Mouse (Mus musculus) forebrain, postnatal 0 days (tissue): Measurements from ENCODE around the gene Acot7. TPM values are rescaled to one million over a fixed set of nuclear protein-coding genes. Genes with fewer than 3 reads are reported as not detected.
A peak's percentile ranks its signal among the peaks of the same experiment; 100 is the strongest.

Experiments
- ATAC-seq: fragments of 200-750 bp; cut with Nextera tagmentation; 2 replicates; pipeline ENCODE4 v1.8.0; 2017; ENCODE audit warnings: mild to moderate bottlenecking, moderate library complexity
- DNase-seq: peaks from one replicate; pipeline ENCODE4 v3.0.0-alpha.2; 2015
- H3K27ac ChIP-seq: fragments of 300-500 bp; sonication (generic); 2 replicates; pipeline ENCODE4 v1.5.1; 2014; ENCODE audit warnings: low read depth, mild to moderate bottlenecking, antibody characterized with exemption, low read length, moderate library complexity, mixed read lengths
- H3K27me3 ChIP-seq: fragments of 300-500 bp; sonication (generic); 2 replicates; pipeline ENCODE4 v1.6.1; 2014; ENCODE audit warnings: mild to moderate bottlenecking, low read length, mixed read lengths; ENCODE audit not compliant: insufficient read depth
- H3K36me3 ChIP-seq: fragments of 300-500 bp; sonication (generic); 2 replicates; pipeline ENCODE4 v1.6.1; 2014; ENCODE audit warnings: mild to moderate bottlenecking, moderate library complexity; ENCODE audit not compliant: insufficient read depth
- H3K4me1 ChIP-seq: fragments of 300-500 bp; sonication (generic); 2 replicates; pipeline ENCODE4 v1.6.1; 2014; ENCODE audit warnings: antibody characterized with exemption; ENCODE audit not compliant: insufficient read depth
- H3K4me2 ChIP-seq: fragments of 300-500 bp; sonication (generic); 2 replicates; pipeline ENCODE4 v1.6.1; 2014; ENCODE audit warnings: low read depth, mild to moderate bottlenecking, moderate library complexity
- H3K4me3 ChIP-seq: fragments of 300-500 bp; sonication (generic); 2 replicates; pipeline ENCODE4 v1.5.1; 2014; ENCODE audit warnings: low read depth, low read length, mixed read lengths
- H3K9ac ChIP-seq: fragments of 300-500 bp; sonication (generic); 2 replicates; pipeline ENCODE4 v1.6.1; 2014; ENCODE audit warnings: mild to moderate bottlenecking
- H3K9me3 ChIP-seq: fragments of 300-500 bp; sonication (generic); 2 replicates; pipeline ENCODE4 v1.6.1; 2016; ENCODE audit warnings: low read length
- CTCF ChIP-seq: sonication (generic); IDR thresholded peaks from 2 replicates; pipeline ENCODE4 v1.5.1; 2016; ENCODE audit warnings: antibody characterized with exemption, control low read depth, low read depth
- WGBS: fragments of 180-500 bp; shearing (Covaris S2); extraction: QIAGEN DNeasy Blood & Tissue Kit; methylation state at CpG from one replicate; pipeline ENCODE4 v1.1.7; 2014; 5-methylcytosine and 5-hydroxymethylcytosine counted together
- polyA plus RNA-seq: library from polyadenylated mRNA; unstranded; fragments of >200 nt; fragmentation: Nextera tagmentation; extraction: Ambion mirVana; gene quantifications from 2 replicates; pipeline ENCODE4 v1.2.1, GENCODE M21; 2015
- total RNA-seq: library from RNA; depleted of rRNA; stranded (reverse); fragments of >200 nt; gene quantifications from 2 replicates; pipeline ENCODE4 v1.2.3, GENCODE M21; 2014

Acot7 gene
- total and polyA plus RNA-seq, 2 experiments from 2014 or later, result 193 to 466 TPM

DNA sequence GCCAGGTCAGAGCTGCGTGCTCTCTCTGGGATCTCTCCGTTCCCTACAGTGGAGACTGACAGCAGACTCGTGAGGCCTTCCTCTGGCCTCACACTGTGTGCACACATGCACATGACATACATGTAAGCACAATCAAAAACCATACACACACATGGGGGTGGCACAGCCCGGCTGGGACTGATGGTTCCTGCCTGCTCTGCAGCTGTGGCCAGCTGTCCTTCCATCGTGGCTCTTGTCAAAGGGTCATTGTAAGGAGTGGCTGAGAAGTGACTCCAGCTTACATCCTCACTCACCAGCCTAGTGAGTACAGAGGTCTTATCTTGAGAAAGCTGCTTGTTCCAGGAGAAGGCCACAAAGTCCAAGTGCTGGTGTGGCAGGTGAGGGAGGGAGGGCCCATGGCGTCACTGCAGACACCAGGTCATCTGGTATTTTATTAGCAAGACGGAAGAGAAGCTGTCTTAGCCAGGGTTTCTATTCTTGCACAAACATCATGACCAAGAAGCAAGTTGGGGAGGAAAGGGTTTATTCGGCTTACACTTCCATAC is 37.0 kb downstream of the Acot7 start:
- Histone ChIP-seq H3K4me1 (peaks cover 4% of the 10 kb centered on the region; the same call in 1 of the 2 replicates), H3K36me3 (peaks cover 13% of the 10 kb centered on the region), H3K27me3 (no peaks in the 10 kb centered on the region), H3K9me3 (no peaks in the 10 kb centered on the region), H3K9ac (no peak overlapping the region), H3K27ac (no peak overlapping the region), H3K4me3 (no peak overlapping the region), H3K4me2 (no peak overlapping the region)
- no peak for DNase-seq
- ATAC-seq, result no peak
- TF ChIP-seq CTCF, result no peak
- 84% methylated on average over 8 of the region's 8 CpGs for WGBS

DNA sequence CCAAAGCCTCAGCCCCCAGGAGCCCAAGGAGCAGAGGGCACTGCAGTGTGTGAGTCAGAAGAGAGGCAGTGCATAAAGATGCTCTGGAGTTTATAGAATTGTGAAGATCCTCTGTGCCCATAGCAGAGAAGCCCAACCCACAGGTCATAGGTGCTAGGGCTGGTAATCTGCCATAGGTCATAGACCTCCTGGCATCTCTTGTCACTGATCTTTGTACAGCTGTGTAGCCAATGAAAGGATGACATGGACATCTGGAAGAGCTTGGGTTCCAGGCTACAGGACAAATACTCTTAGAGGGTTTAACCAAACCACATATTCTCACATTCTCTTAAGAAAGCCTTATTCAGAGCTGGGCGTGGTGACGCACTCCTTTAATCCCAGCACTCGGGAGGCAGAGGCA is 41.7 kb downstream of the Acot7 start:
- H3K9me3 ChIP-seq, result no peaks in the 10 kb centered on the region
- TF ChIP-seq CTCF, result no peak
- no peak overlapping the region for H3K27ac ChIP-seq
- no peaks in the 10 kb centered on the region for H3K27me3 ChIP-seq
- DNase-seq (no peak), ATAC-seq (no peak)
- H3K4me1 ChIP-seq, result peaks cover 19% of the 10 kb centered on the region
- no peak overlapping the region for H3K4me2 ChIP-seq
- H3K36me3 ChIP-seq, result peaks cover 13% of the 10 kb centered on the region
- no peak overlapping the region for H3K4me3 ChIP-seq
- H3K9ac ChIP-seq, result no peak overlapping the region
- 100% methylated on average over 3 of the region's 3 CpGs for WGBS

DNA sequence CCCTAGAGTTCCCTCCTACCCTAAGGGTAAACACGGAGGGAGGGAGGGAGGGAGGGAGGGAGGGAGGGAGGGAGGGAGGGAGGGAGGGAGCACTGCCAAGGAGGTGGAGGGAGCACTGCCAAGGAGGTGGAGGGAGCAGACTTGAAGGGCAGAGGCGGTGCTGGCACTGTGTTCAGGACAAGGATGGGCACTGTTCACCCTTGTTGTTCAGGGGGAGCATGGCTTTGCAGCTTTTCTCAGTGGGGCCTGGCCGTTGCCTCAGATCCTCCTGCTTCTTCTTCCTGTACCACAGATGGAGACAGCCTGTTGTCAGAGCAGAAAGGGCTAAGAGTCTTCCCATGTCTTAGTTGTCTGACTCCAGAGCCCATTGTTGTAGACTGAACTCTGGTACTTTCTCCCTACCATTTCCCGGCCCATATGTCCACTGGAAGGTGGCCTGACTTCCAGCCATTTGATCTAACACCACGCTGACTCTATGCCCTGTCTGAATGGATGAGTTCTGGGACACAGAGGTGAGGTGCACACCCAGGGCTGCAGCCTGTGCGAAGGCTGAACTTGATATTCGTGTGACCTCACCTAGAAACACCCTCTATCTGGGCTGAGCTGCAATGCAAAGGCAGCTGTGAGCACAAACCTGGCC is 43.0 kb downstream of the Acot7 start:
- DNase-seq, result no peak
- ATAC-seq, result peak; percentile 25; the same call in 1 of the 2 replicates
- no peak for TF ChIP-seq CTCF
- 34% methylated on average over 7 of the region's 7 CpGs for WGBS
- Histone ChIP-seq H3K27me3 (no peaks in the 10 kb centered on the region), H3K4me3 (no peak overlapping the region), H3K4me1 (peaks cover 19% of the 10 kb centered on the region), H3K9ac (no peak overlapping the region), H3K4me2 (no peak overlapping the region), H3K27ac (peak overlapping the region; percentile 76), H3K9me3 (no peaks in the 10 kb centered on the region), H3K36me3 (peaks cover 13% of the 10 kb centered on the region)

DNA sequence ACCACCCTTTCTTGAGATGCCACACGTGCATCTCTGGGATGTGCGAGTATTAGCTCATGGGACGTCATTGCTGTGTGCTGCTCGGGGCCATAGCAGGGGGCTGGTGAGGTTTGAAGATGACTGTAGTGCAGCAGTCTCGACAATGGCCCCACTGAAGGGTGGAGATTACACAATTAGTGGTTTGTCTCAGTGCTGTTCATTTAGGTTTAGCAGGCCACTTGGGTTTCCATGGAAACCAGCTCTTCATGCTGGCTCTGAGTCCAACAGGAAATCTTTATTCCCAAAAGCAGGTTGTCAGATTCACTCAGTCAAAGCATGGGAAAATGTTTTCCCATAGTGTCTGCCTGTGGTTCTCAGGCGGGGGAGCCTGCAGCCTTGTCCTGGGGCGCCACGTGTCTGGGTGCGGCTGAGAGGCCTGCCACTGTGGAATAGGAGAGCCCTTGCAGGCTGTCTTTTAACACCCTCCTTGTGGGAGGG is 43.5 kb downstream of the Acot7 start:
- H3K27me3 ChIP-seq, result no peaks in the 10 kb centered on the region
- DNase-seq (peak; percentile 72), ATAC-seq (peak; percentile 88)
- H3K4me3 ChIP-seq, result no peak overlapping the region
- H3K4me1 ChIP-seq, result peaks cover 20% of the 10 kb centered on the region
- peak overlapping the region; percentile 21; the same call in 1 of the 2 replicates for H3K4me2 ChIP-seq
- peak overlapping the region; percentile 76 for H3K27ac ChIP-seq
- H3K9ac ChIP-seq, result peak overlapping the region; percentile 22; the same call in 1 of the 2 replicates
- peaks cover 13% of the 10 kb centered on the region for H3K36me3 ChIP-seq
- no peak for TF ChIP-seq CTCF
- no peaks in the 10 kb centered on the region for H3K9me3 ChIP-seq
- 4% methylated on average over 9 of the region's 9 CpGs for WGBS

DNA sequence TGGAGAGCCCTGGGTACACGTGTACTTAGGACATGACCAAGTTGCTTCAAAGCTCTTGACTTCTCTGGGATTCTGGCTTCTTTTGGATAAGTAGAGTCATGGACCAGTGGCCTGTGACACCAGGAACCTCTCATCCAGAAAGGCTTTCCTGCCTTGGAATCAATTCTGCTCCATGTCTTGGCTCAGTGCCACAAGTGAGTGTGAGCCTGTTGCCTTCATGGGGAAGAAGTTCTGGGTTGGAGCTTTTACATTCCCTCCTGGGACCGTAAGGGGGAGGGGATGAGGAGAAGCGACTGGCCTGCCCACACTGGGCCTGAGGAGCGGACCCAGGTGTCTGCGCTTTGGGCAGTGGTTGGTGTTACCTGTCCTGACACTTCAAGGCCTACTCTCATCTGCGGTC is 44.2 kb downstream of the Acot7 start:
- Histone ChIP-seq H3K27ac (peak overlapping the region; percentile 76), H3K36me3 (peaks cover 13% of the 10 kb centered on the region), H3K4me2 (no peak overlapping the region), H3K9ac (no peak overlapping the region), H3K9me3 (no peaks in the 10 kb centered on the region), H3K4me3 (no peak overlapping the region), H3K27me3 (no peaks in the 10 kb centered on the region), H3K4me1 (peaks cover 24% of the 10 kb centered on the region)
- DNase-seq (peak; percentile 31), ATAC-seq (no peak)
- TF ChIP-seq CTCF, result no peak
- 83% methylated on average over 6 of the region's 6 CpGs for WGBS

DNA sequence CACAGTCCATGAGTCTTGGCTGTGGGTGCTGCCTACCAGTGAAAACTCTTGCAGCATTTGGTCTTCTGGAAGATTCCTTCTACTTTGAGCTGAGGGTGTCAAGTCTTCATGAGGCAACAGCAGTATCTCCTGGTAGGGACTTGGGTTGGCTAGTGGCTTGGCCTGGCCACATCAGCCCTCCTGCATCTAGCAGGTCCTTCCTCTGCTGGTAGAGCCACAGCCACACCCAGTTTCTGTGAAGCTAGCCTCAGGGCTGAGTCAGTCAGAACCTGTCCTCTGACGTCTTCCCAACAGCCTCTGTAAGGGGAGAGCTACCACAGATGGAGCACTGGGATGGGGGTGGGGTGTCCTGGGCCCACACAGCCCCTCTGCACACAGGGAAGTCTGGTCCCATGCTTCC is 44.6 kb downstream of the Acot7 start:
- 90% methylated on average over 1 of the region's 1 CpGs for WGBS
- TF ChIP-seq CTCF, result no peak

DNA sequence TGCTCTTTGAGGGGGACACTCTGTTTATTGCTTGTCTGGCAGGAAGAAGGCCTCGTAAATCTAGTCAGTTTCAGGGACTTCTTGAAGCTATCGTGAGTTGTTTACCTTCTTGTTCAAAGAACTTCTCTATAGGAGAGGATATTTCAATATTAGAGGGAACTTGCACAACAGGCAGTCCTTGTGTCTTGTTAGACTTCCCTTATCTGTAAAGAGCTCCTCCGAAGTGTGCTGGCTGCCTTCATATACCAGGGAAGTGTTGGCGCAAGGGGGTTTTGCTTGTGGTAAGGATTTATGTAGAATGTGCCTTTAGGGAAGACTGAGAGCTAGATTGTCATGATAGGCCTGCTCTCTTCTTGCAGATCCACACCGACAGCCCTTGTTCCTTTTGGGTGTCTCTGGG is 46.2 kb downstream of the Acot7 start:
- Histone ChIP-seq H3K4me1 (peaks cover 24% of the 10 kb centered on the region), H3K27me3 (no peaks in the 10 kb centered on the region), H3K4me2 (no peak overlapping the region), H3K9me3 (no peaks in the 10 kb centered on the region), H3K9ac (no peak overlapping the region), H3K36me3 (peaks cover 2% of the 10 kb centered on the region; the same call in 1 of the 2 replicates), H3K4me3 (no peak overlapping the region), H3K27ac (no peak overlapping the region)
- no peak for TF ChIP-seq CTCF
- ATAC-seq, result no peak
- DNase-seq, result no peak
- WGBS, result 93% methylated on average over 5 of the region's 5 CpGs

More for the DNA sequence above, 44.6 kb downstream of the Acot7 start:
- H3K36me3 ChIP-seq, result peaks cover 13% of the 10 kb centered on the region
- H3K9ac ChIP-seq, result no peak overlapping the region
- no peaks in the 10 kb centered on the region for H3K9me3 ChIP-seq
- H3K4me2 ChIP-seq, result no peak overlapping the region
- no peak for ATAC-seq
- H3K4me1 ChIP-seq, result peaks cover 24% of the 10 kb centered on the region
- H3K27me3 ChIP-seq, result no peaks in the 10 kb centered on the region
- no peak overlapping the region for H3K4me3 ChIP-seq
- no peak for DNase-seq
- no peak overlapping the region for H3K27ac ChIP-seq
